Mouse (Mus musculus) CH12.LX (cell line): Measurements from ENCODE around the gene Ints6.

Source experiments
- CTCF ChIP-seq, 2 experiments: IDR thresholded peaks in 1 of 2; conservative IDR thresholded peaks in 1 of 2; 2 replicates each; pipeline ENCODE4 v1.5.1; 2011 to 2012; ENCODE audit warnings: low read depth in 2 of 2, low read length in 2 of 2, improper control_type of control experiment in 1 of 2, inconsistent platforms in 1 of 2, mild to moderate bottlenecking in 1 of 2, moderate library complexity in 1 of 2
- ETS1 ChIP-seq: conservative IDR thresholded peaks from 2 replicates; pipeline ENCODE4 v1.6.1; 2012; ENCODE audit warnings: low read depth, mild to moderate bottlenecking, inconsistent platforms, low read length, improper control_type of control experiment, moderate library complexity
- HCFC1 ChIP-seq: IDR thresholded peaks from 2 replicates; pipeline ENCODE4 v1.6.1; 2012; ENCODE audit warnings: low read depth, mild to moderate bottlenecking, inconsistent platforms, low read length, improper control_type of control experiment
- MAFK ChIP-seq: IDR thresholded peaks from 2 replicates; pipeline ENCODE4 v1.6.1; 2011; ENCODE audit warnings: low read length, improper control_type of control experiment; ENCODE audit not compliant: insufficient replicate concordance
- MYC ChIP-seq: IDR thresholded peaks from 2 replicates; pipeline ENCODE4 v1.6.1; 2011; ENCODE audit warnings: low read depth, mild to moderate bottlenecking, improper control_type of control experiment, low read length
- POLR2AphosphoS2 ChIP-seq: IDR thresholded peaks from 2 replicates; pipeline ENCODE4 v1.6.1; 2011; ENCODE audit warnings: low read depth, low read length, improper control_type of control experiment

- TF ChIP-seq CTCF (conservative IDR thresholded peaks at IDR 0.05 in 1 of 2, IDR thresholded peaks at IDR 0.05 in 1 of 2; ENCODE audit: low read depth in 2 of 2, low read length in 2 of 2) (no peak), HCFC1 (no peak), POLR2AphosphoS2 (no peak), ETS1 (no peak), MYC (no peak), MAFK (no peak)
These were observed 39.8 kb upstream of the Ints6 start for GRCm38 (mm10) chr14:62800791-62801190.
